Mouse (Mus musculus) brain, embryonic 14.5 days (tissue): ENCODE data around the gene Zfp354b.

Experiments used
- CTCF ChIP-seq: fragments of 200-500 bp; IDR thresholded peaks from 2 replicates; pipeline ENCODE4 v1.5.1; 2012; ENCODE audit warnings: inconsistent platforms, mild to moderate bottlenecking, moderate library complexity, borderline replicate concordance; ENCODE audit not compliant: insufficient read depth, insufficient read length; ENCODE audit errors: extremely low read depth
- POLR2A ChIP-seq: fragments of 200-500 bp; IDR thresholded peaks from 2 replicates; pipeline ENCODE4 v1.6.1; 2012; ENCODE audit warnings: mild to moderate bottlenecking, inconsistent platforms, borderline replicate concordance; ENCODE audit not compliant: poor library complexity, insufficient read depth, insufficient read length, severe bottlenecking; ENCODE audit errors: extremely low read depth

DNA sequence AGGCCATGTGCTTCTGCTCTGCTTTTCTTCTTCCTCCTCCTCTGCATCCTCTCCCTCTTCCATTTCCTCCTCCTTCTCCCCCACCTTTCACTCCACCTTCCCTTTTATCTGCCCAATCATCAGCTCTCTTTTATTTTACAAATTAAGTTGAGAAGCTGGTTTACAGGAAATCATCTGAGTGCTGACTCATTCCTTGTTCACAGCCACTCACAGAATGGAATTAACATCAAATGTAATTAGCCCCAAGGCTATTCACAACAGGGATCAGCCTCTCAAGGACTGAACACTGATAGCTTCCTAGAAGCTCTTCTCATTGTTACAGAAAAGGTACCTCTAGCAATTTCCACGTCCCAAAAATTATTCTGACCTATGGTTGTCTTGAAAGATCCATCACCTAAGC is 34.1 kb downstream of the Zfp354b start:
- TF ChIP-seq POLR2A: no peak
- no peak for TF ChIP-seq CTCF
